Mouse (Mus musculus) brain, embryonic 14.5 days (tissue): ENCODE data around the gene Tmem245.

Source experiments
- CTCF ChIP-seq: fragments of 200-500 bp; IDR thresholded peaks from 2 replicates; pipeline ENCODE4 v1.5.1; 2012; ENCODE audit warnings: inconsistent platforms, mild to moderate bottlenecking, moderate library complexity, borderline replicate concordance; ENCODE audit not compliant: insufficient read depth, insufficient read length; ENCODE audit errors: extremely low read depth
- POLR2A ChIP-seq: fragments of 200-500 bp; IDR thresholded peaks from 2 replicates; pipeline ENCODE4 v1.6.1; 2012; ENCODE audit warnings: mild to moderate bottlenecking, inconsistent platforms, borderline replicate concordance; ENCODE audit not compliant: poor library complexity, insufficient read depth, insufficient read length, severe bottlenecking; ENCODE audit errors: extremely low read depth

DNA sequence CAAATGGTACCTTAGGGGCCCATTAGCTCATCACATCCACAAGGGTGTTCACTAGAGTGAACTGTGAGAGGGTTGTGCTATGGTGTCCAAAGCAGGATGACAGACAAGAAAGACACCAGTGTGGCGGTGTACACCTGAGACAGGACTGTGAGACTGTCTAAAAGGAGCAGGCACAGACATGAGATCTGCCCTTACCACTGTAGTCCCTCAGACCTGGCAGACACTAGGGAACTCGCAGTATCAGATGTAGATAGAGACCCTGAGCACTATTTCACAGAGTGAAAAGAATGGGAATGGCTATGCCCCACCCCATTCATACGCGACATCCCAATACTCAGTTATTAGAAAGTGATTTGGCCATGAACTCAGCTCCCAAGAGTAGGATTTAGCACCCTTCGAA is 91.3 kb downstream of the Tmem245 start:
- TF ChIP-seq CTCF (no peak), POLR2A (no peak)
